Mouse (Mus musculus) midbrain, embryonic 15.5 days (tissue): Measurements from ENCODE around the gene Pld5. TPM values are rescaled to one million over a fixed set of nuclear protein-coding genes. Genes with fewer than 3 reads are reported as not detected.

ENCODE experiments used
- ATAC-seq: fragments of 200-750 bp; cut with Nextera tagmentation; replicated peaks from 2 replicates; pipeline ENCODE4 v1.8.0; 2017; ENCODE audit warnings: moderate TSS enrichment
- H3K27ac ChIP-seq: fragments of 300-500 bp; sonication (generic); 2 replicates; pipeline ENCODE4 v1.5.1; 2015; ENCODE audit warnings: mild to moderate bottlenecking, inconsistent platforms
- H3K27me3 ChIP-seq: fragments of 300-500 bp; sonication (generic); replicated peaks from 2 replicates; pipeline ENCODE4 v1.6.1; 2015; ENCODE audit warnings: inconsistent platforms
- H3K36me3 ChIP-seq: fragments of 300-500 bp; sonication (generic); replicated peaks from 2 replicates; pipeline ENCODE4 v1.6.1; 2015; ENCODE audit warnings: inconsistent platforms
- H3K4me1 ChIP-seq: fragments of 300-500 bp; sonication (generic); 2 replicates; pipeline ENCODE4 v1.6.1; 2015; ENCODE audit warnings: inconsistent platforms
- H3K4me2 ChIP-seq: fragments of 300-500 bp; sonication (generic); 2 replicates; pipeline ENCODE4 v1.6.1; 2015; ENCODE audit warnings: inconsistent platforms, mild to moderate bottlenecking, moderate library complexity
- H3K4me3 ChIP-seq: fragments of 300-500 bp; sonication (generic); 2 replicates; pipeline ENCODE4 v1.5.1; 2015; ENCODE audit warnings: mild to moderate bottlenecking, inconsistent platforms
- H3K9ac ChIP-seq: fragments of 300-500 bp; sonication (generic); 2 replicates; pipeline ENCODE4 v1.6.1; 2015; ENCODE audit warnings: mild to moderate bottlenecking, inconsistent platforms
- H3K9me3 ChIP-seq: fragments of 300-500 bp; sonication (generic); 2 replicates; pipeline ENCODE4 v1.6.1; 2016; ENCODE audit warnings: inconsistent platforms
- WGBS: fragments of 180-500 bp; shearing (Covaris S2); methylation state at CpG from one replicate; pipeline ENCODE4 v1.1.7; 2015; ENCODE audit warnings: mixed read lengths; 5-methylcytosine and 5-hydroxymethylcytosine counted together
- polyA plus RNA-seq: library from polyadenylated mRNA; unstranded; fragments of >200 nt; fragmentation: Nextera tagmentation; extraction: Ambion mirVana; gene quantifications from 2 replicates; pipeline ENCODE4 v1.2.1, GENCODE M21; 2015

The Pld5 gene
- polyA plus RNA-seq, 1 experiment from 2014 or later = 5.0 TPM

- peak overlapping the region; percentile 51 for H3K4me2 ChIP-seq
- H3K9me3 ChIP-seq = no peaks in the 10 kb centered on the region
- H3K4me1 ChIP-seq = peaks cover 20% of the 10 kb centered on the region
- 58% methylated on average over 9 of the region's 9 CpGs for WGBS
- ATAC-seq = no peak
- H3K36me3 ChIP-seq = no peaks in the 10 kb centered on the region
- H3K27ac ChIP-seq = peak overlapping the region; percentile 58; the same call in 1 of the 2 replicates
- H3K27me3 ChIP-seq = no peaks in the 10 kb centered on the region
- peak overlapping the region; percentile 15 for H3K9ac ChIP-seq
- peak overlapping the region; percentile 23 for H3K4me3 ChIP-seq
These were observed 62.0 kb downstream of the Pld5 start for GRCm38 (mm10) chr1:176212922-176213644.

- Histone ChIP-seq H3K27ac (no peak overlapping the region), H3K4me1 (peaks cover 20% of the 10 kb centered on the region), H3K9ac (no peak overlapping the region), H3K9me3 (no peaks in the 10 kb centered on the region), H3K4me2 (no peak overlapping the region), H3K27me3 (no peaks in the 10 kb centered on the region), H3K36me3 (no peaks in the 10 kb centered on the region), H3K4me3 (no peak overlapping the region)
- 95% methylated on average over 1 of the region's 1 CpGs for whole genome bisulfite sequencing
- no peak for ATAC-seq
These were observed 64.3 kb downstream of the Pld5 start for GRCm38 (mm10) chr1:176210803-176211202.

DNA sequence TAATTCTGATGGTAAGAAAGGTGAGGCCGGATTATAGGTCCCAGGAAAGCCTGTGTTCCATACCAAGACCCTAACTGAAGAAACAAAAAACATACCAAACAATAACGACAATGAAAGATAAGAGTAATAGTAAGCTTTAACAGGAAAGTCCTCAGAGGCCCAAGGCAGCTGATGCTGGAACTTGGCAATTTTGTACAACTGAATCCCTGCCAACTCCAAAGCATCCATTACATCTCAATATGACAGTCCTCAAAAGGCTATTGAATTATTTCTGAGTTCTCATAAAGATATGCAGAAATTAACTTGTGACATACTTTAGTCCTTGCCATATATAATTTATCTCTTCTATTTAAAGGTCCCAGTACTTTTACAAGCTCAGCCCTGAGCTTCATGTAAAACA lies 67.1 kb downstream of the Pld5 start:
- no peak overlapping the region for H3K27ac ChIP-seq
- no peaks in the 10 kb centered on the region for H3K27me3 ChIP-seq
- H3K4me1 ChIP-seq = peaks cover 8% of the 10 kb centered on the region; the same call in 1 of the 2 replicates
- no peaks in the 10 kb centered on the region for H3K36me3 ChIP-seq
- no peak overlapping the region for H3K9ac ChIP-seq
- no peak overlapping the region for H3K4me2 ChIP-seq
- no peak for ATAC-seq
- no peak overlapping the region for H3K4me3 ChIP-seq
- no peaks in the 10 kb centered on the region for H3K9me3 ChIP-seq
- WGBS = 88% methylated on average over 2 of the region's 2 CpGs

- Histone ChIP-seq H3K4me2 (no peak overlapping the region), H3K9me3 (no peaks in the 10 kb centered on the region), H3K4me3 (no peak overlapping the region), H3K27ac (no peak overlapping the region), H3K27me3 (no peaks in the 10 kb centered on the region), H3K4me1 (no peaks in the 10 kb centered on the region), H3K36me3 (no peaks in the 10 kb centered on the region), H3K9ac (no peak overlapping the region)
- ATAC-seq = no peak
- 86% methylated on average over 3 of the region's 3 CpGs for WGBS
These were observed 72.8 kb downstream of the Pld5 start for GRCm38 (mm10) chr1:176202360-176202759.

DNA sequence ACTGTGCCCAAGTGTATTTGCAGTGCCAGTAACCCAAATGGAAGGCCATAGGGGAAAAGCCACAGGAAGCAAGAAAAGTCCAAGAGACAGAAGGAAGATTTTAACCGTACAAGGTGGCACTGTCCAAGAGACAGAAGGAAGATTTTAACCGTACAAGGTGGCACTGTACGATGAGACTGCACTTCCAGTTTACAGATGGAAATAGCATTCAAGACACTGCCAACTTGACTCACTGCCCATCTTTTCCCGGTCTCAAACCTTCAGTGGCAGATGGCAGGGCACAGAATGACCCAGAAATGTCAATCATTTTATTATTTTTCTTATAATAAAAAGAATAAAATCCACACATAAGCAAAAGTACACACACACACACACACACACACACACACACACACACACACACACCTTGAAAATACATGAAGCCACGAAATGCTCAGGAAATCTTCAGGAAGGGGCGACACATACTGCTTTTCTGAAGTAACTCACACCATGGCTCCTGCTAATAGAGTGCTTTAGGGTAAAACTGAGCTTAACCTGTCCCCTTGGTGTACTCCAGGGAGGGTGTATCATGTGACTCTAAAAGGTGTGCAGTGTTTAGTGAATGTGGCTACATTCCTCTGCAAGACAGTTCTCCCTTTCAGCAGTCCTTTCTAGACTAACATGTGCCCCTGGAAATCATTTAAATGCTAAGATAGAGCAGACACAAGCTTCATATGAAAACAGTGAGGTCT lies 77.9 kb downstream of the Pld5 start:
- Histone ChIP-seq H3K27ac (no peak overlapping the region), H3K9me3 (no peaks in the 10 kb centered on the region), H3K36me3 (no peaks in the 10 kb centered on the region), H3K27me3 (no peaks in the 10 kb centered on the region), H3K4me1 (no peaks in the 10 kb centered on the region), H3K4me3 (no peak overlapping the region), H3K4me2 (no peak overlapping the region), H3K9ac (no peak overlapping the region)
- 79% methylated on average over 6 of the region's 6 CpGs for WGBS
- no peak for ATAC-seq

DNA sequence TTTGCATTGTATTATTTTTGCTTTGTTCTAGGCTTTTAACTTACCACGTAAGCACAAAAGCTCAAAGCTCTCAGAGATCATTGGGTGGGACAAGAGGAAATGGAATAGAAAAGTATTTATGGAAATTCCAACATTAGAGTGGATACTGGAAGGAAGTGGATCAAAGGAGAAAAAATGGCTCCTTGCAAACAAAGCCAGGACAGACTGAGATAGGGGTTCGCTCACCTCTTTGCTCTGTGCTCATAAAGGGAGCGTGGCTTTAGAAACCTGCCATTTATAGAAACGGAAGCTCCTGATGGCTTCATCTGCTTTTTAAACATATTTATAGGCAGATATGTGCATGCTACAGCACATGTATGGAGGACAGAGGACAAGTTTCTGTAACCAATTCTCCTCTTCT lies 78.8 kb downstream of the Pld5 start:
- Histone ChIP-seq H3K27me3 (no peaks in the 10 kb centered on the region), H3K9ac (no peak overlapping the region), H3K27ac (no peak overlapping the region), H3K4me3 (no peak overlapping the region), H3K4me2 (no peak overlapping the region), H3K9me3 (no peaks in the 10 kb centered on the region), H3K4me1 (no peaks in the 10 kb centered on the region), H3K36me3 (no peaks in the 10 kb centered on the region)
- ATAC-seq = no peak
- WGBS = 88% methylated on average over 4 of the region's 4 CpGs

GRCm38 (mm10) chr1:176194727-176195126 lies 80.4 kb downstream of the Pld5 start:
- 83% methylated on average over 2 of the region's 2 CpGs for WGBS
- Histone ChIP-seq H3K36me3 (no peaks in the 10 kb centered on the region), H3K9me3 (no peaks in the 10 kb centered on the region)

DNA sequence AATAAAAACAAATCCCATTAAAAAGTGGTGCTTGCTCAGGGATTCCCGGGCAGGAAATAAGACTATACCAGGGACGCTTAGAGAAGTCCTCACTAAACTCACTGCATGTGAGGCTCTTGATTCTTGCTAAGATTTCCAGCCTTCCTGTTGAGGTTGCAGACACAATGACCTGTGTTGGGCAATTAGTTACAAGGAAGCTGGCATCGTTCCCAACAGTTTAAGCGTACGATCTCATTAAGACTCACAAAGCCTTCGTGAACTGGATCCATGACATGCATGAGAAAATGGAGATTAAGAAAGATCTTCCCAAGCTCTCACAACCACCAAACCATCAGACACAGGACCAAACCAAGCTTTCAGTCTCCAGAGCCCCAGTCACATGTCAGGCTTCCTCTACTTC lies 91.1 kb downstream of the Pld5 start:
- H3K9me3 ChIP-seq = no peaks in the 10 kb centered on the region
- no peak for ATAC-seq
- H3K4me1 ChIP-seq = no peaks in the 10 kb centered on the region
- H3K9ac ChIP-seq = no peak overlapping the region
- WGBS = 53% methylated on average over 6 of the region's 6 CpGs
- H3K36me3 ChIP-seq = no peaks in the 10 kb centered on the region
- no peak overlapping the region for H3K4me3 ChIP-seq
- no peak overlapping the region for H3K27ac ChIP-seq
- H3K27me3 ChIP-seq = no peaks in the 10 kb centered on the region
- H3K4me2 ChIP-seq = no peak overlapping the region

More at GRCm38 (mm10) chr1:176194727-176195126, 80.4 kb downstream of the Pld5 start:
- no peak overlapping the region for H3K27ac ChIP-seq
- H3K27me3 ChIP-seq = no peaks in the 10 kb centered on the region
- no peak overlapping the region for H3K9ac ChIP-seq
- ATAC-seq = no peak
- no peaks in the 10 kb centered on the region for H3K4me1 ChIP-seq
- H3K4me2 ChIP-seq = no peak overlapping the region
- no peak overlapping the region for H3K4me3 ChIP-seq

- no peak for ATAC-seq
These were observed 100.1 kb downstream of the Pld5 start for GRCm38 (mm10) chr1:176174971-176175370.

DNA sequence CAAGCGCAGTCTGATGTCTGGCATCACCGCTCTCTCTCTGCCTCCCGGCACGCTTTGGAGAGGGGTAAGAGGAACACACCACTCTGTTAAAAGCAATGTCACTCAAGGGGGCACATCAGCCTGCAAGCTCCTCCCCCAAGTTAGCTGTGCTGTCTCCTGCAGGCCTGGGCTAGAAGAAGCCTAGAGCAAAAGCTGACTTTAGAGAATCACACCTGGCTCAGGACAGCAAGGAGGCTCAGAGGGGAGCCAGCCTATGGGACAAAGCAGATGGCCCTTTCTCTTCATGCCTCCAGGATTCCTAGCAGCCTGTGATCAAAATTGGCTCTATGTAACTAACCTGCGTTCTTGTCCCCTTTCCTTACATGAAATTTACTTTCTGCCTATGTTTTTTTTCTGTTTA lies 107.3 kb downstream of the Pld5 start:
- no peak; the same call in 1 of the 2 replicates for ATAC-seq
- Histone ChIP-seq H3K27ac (no peak overlapping the region), H3K27me3 (no peaks in the 10 kb centered on the region), H3K4me2 (no peak overlapping the region), H3K36me3 (no peaks in the 10 kb centered on the region), H3K9ac (no peak overlapping the region), H3K9me3 (no peaks in the 10 kb centered on the region), H3K4me1 (0 out of 2 replicates have a peak, but pooled peaks cover 4% of the 10 kb centered on the region), H3K4me3 (no peak overlapping the region)
- 59% methylated on average over 5 of the region's 5 CpGs for WGBS

More at GRCm38 (mm10) chr1:176174971-176175370, 100.1 kb downstream of the Pld5 start:
- no peaks in the 10 kb centered on the region for H3K27me3 ChIP-seq
- no peaks in the 10 kb centered on the region for H3K9me3 ChIP-seq
- H3K27ac ChIP-seq = no peak overlapping the region
- no peak overlapping the region for H3K9ac ChIP-seq
- WGBS = 83% methylated on average over 1 of the region's 1 CpGs
- H3K4me3 ChIP-seq = no peak overlapping the region
- no peaks in the 10 kb centered on the region for H3K4me1 ChIP-seq
- H3K4me2 ChIP-seq = no peak overlapping the region
- no peaks in the 10 kb centered on the region for H3K36me3 ChIP-seq

GRCm38 (mm10) chr1:176167114-176167513 lies 108.0 kb downstream of the Pld5 start:
- no peak overlapping the region for H3K27ac ChIP-seq
- no peak overlapping the region for H3K4me2 ChIP-seq
- H3K9me3 ChIP-seq = no peaks in the 10 kb centered on the region
- no peaks in the 10 kb centered on the region for H3K36me3 ChIP-seq
- no peaks in the 10 kb centered on the region for H3K27me3 ChIP-seq
- H3K4me3 ChIP-seq = no peak overlapping the region
- WGBS = 39% methylated on average over 2 of the region's 2 CpGs
- peak; percentile 51; the same call in 1 of the 2 replicates for ATAC-seq
- H3K9ac ChIP-seq = no peak overlapping the region
- 0 out of 2 replicates have a peak, but pooled peaks cover 4% of the 10 kb centered on the region for H3K4me1 ChIP-seq

- H3K36me3 ChIP-seq = no peaks in the 10 kb centered on the region
- no peak for ATAC-seq
- no peak overlapping the region for H3K4me2 ChIP-seq
- H3K9me3 ChIP-seq = peaks cover 3% of the 10 kb centered on the region; the same call in 1 of the 2 replicates
- no peak overlapping the region for H3K27ac ChIP-seq
- no peak overlapping the region for H3K4me3 ChIP-seq
- 79% methylated on average over 6 of the region's 6 CpGs for WGBS
- no peak overlapping the region for H3K9ac ChIP-seq
- H3K27me3 ChIP-seq = no peaks in the 10 kb centered on the region
- H3K4me1 ChIP-seq = no peaks in the 10 kb centered on the region
These were observed 129.8 kb downstream of the Pld5 start for GRCm38 (mm10) chr1:176145306-176145705.
